Mouse (Mus musculus) c-Kit-positive CD71-positive TER-119-negative erythroid progenitor cells, embryonic 14.5 days (primary cell): ENCODE measurements around the gene Hp1bp3.

ENCODE experiments used
- DNase-seq: peaks from one replicate; pipeline ENCODE4 v3.0.0-alpha.2; 2013; ENCODE audit warnings: low read depth

Gene Hp1bp3

GRCm38 (mm10) chr4:138216200-138216890 lies at the start of gene Hp1bp3:
Hp1bp3 (plus strand) TSS chr4:138216296.
- no peak for DNase-seq

GRCm38 (mm10) chr4:138166519-138166918 lies 49.6 kb upstream of the Hp1bp3 start:
- no peak for DNase-seq

GRCm38 (mm10) chr4:138168162-138168561 lies 47.9 kb upstream of the Hp1bp3 start:
- no peak for DNase-seq

- no peak for DNase-seq
Measured at GRCm38 (mm10) chr4:138169420-138169819, 46.7 kb upstream of the Hp1bp3 start.

- no peak for DNase-seq
Measured at GRCm38 (mm10) chr4:138172686-138173085, 43.4 kb upstream of the Hp1bp3 start.

- no peak for DNase-seq
Measured at GRCm38 (mm10) chr4:138179391-138179790, 36.7 kb upstream of the Hp1bp3 start.

GRCm38 (mm10) chr4:138180719-138181118 lies 35.4 kb upstream of the Hp1bp3 start:
- no peak for DNase-seq

- DNase-seq: no peak
Measured at GRCm38 (mm10) chr4:138184056-138184455, 32.0 kb upstream of the Hp1bp3 start.

GRCm38 (mm10) chr4:138184573-138184981 lies 31.5 kb upstream of the Hp1bp3 start:
- no peak for DNase-seq

- no peak for DNase-seq
Measured at GRCm38 (mm10) chr4:138185961-138186360, 30.1 kb upstream of the Hp1bp3 start.

GRCm38 (mm10) chr4:138187995-138188394 lies 28.1 kb upstream of the Hp1bp3 start:
- DNase-seq: no peak

GRCm38 (mm10) chr4:138192561-138192960 lies 23.5 kb upstream of the Hp1bp3 start:
- no peak for DNase-seq

- DNase-seq: no peak
Measured at GRCm38 (mm10) chr4:138200769-138201168, 15.3 kb upstream of the Hp1bp3 start.

- DNase-seq: no peak
Measured at GRCm38 (mm10) chr4:138201696-138202095, 14.4 kb upstream of the Hp1bp3 start.

GRCm38 (mm10) chr4:138210116-138210515 lies 6.0 kb upstream of the Hp1bp3 start:
- no peak for DNase-seq

GRCm38 (mm10) chr4:138213861-138214260 lies 2.2 kb upstream of the Hp1bp3 start:
- DNase-seq: no peak

- DNase-seq: no peak
Measured at GRCm38 (mm10) chr4:138215671-138216199, 361 bp upstream of the Hp1bp3 start.

- peak; percentile 95 for DNase-seq
Measured at GRCm38 (mm10) chr4:138216891-138217392, 846 bp downstream of the Hp1bp3 start.

- peak; percentile 30 for DNase-seq
Measured at GRCm38 (mm10) chr4:138217441-138217840, 1.3 kb downstream of the Hp1bp3 start.

GRCm38 (mm10) chr4:138217951-138218685 lies 2.0 kb downstream of the Hp1bp3 start:
- peak; percentile 31 for DNase-seq

- DNase-seq: no peak
Measured at GRCm38 (mm10) chr4:138219331-138219730, 3.2 kb downstream of the Hp1bp3 start.

- no peak for DNase-seq
Measured at GRCm38 (mm10) chr4:138220761-138221160, 4.7 kb downstream of the Hp1bp3 start.

GRCm38 (mm10) chr4:138221406-138221805 lies 5.3 kb downstream of the Hp1bp3 start:
- DNase-seq: no peak
